Mouse (Mus musculus) brain, embryonic 14.5 days (tissue): ENCODE data around the gene Srr.

Experiments used
- CTCF ChIP-seq: fragments of 200-500 bp; IDR thresholded peaks from 2 replicates; pipeline ENCODE4 v1.5.1; 2012; ENCODE audit warnings: inconsistent platforms, mild to moderate bottlenecking, moderate library complexity, borderline replicate concordance; ENCODE audit not compliant: insufficient read depth, insufficient read length; ENCODE audit errors: extremely low read depth
- POLR2A ChIP-seq: fragments of 200-500 bp; IDR thresholded peaks from 2 replicates; pipeline ENCODE4 v1.6.1; 2012; ENCODE audit warnings: mild to moderate bottlenecking, inconsistent platforms, borderline replicate concordance; ENCODE audit not compliant: poor library complexity, insufficient read depth, insufficient read length, severe bottlenecking; ENCODE audit errors: extremely low read depth

DNA sequence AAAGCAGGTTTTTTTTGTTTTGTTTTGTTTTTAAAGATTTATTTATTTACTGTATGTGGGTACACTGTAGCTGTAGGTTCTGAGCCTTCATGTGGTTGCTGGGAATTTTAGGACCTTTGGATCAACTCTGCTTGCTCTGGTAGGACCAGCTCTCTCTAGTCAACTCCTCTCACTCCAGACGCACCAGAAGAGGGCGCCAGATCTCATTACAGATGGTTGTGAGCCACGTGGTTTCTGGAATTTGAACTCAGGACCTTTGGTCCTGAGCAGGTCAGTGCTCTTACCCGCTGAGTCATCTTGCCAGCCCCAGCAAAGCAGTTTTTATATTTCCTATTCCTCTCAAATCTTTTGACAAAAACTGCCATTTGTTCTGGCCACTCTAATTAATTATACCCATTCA, 1.6 kb downstream of the Srr start:
- peak; percentile 41; the same call in 1 of the 2 replicates for TF ChIP-seq CTCF
- no peak for TF ChIP-seq POLR2A
